Comparison of ENCODE assay signal across 20 mouse cellular contexts in genomic region chr14:34220426-34220825, GRCm38 (mm10). TPM values are rescaled to one million over a fixed set of nuclear protein-coding genes. Genes with fewer than 3 reads are reported as not detected.
DNase-seq lines count a peak whose midpoint lies in the region; ATAC-seq and TF ChIP-seq lines count a peak whose summit lies in the region.
"Had no signal": no experiment of that assay in that cellular context is flagged by ENCODE, and none has a peak within 500 bp of the region (broad histone marks: within the 10 kb centered on the region; RNA-seq: fewer than 3 reads in every experiment).

No protein-coding gene starts in this region.

- WGBS in kidney, postnatal 0 days, result 66% methylated on average over 5 of the region's 5 CpGs
- 73% methylated on average over 5 of the region's 5 CpGs for WGBS in midbrain, embryonic 11.5 days
- WGBS in midbrain, embryonic 10.5 days, result 80% methylated on average over 5 of the region's 5 CpGs
- WGBS in stomach, embryonic 16.5 days, result 73% methylated on average over 5 of the region's 5 CpGs

- no peak overlapping the region for H3K4me2 ChIP-seq in kidney, postnatal 0 days (ENCODE audit: low read length)
- H3K4me2 ChIP-seq in midbrain, embryonic 11.5 days, result no peak overlapping the region
- no peak overlapping the region for H3K4me2 ChIP-seq in stomach, embryonic 16.5 days (ENCODE audit: low read depth, low read length)

- H3K4me1 ChIP-seq in kidney, postnatal 0 days (replicated peaks; ENCODE audit: insufficient read depth, low read length), result peaks cover 6% of the 10 kb centered on the region
- H3K4me1 ChIP-seq in midbrain, embryonic 11.5 days (ENCODE audit: control insufficient read depth, insufficient read depth, low read length), result no peaks in the 10 kb centered on the region
- H3K4me1 ChIP-seq in midbrain, embryonic 10.5 days, result peaks cover 7% of the 10 kb centered on the region
- H3K4me1 ChIP-seq in stomach, embryonic 16.5 days (ENCODE audit: control insufficient read depth, insufficient read depth, low read length), result peaks cover 6% of the 10 kb centered on the region; the same call in 1 of the 2 replicates
- H3K4me1 ChIP-seq: megakaryocyte, embryonic 14.5 days had no signal

- DNase-seq in gastrocnemius, adult 2 months, result no peak
- no peak for DNase-seq in gastrocnemius, postnatal 25 days
- no peak for DNase-seq in kidney, postnatal 0 days (ENCODE audit: low spot score)
- DNase-seq in kidney, postnatal 14 days, result no peak
- peak; percentile 79 for DNase-seq in midbrain, embryonic 11.5 days (ENCODE audit: low spot score, missing footprints)
- no peak for DNase-seq in midbrain, embryonic 10.5 days (ENCODE audit: low spot score)
- DNase-seq: cerebellum, adult 8-10 months; lung, adult 2 months; right cerebral cortex, postnatal 14 days; thymus, postnatal 25 days had no signal

- intact Hi-C loops in gastrocnemius, adult 2 months (cut with DNase I), result no loop called here

- no peak for ATAC-seq in kidney, postnatal 0 days (replicated peaks; ENCODE audit: low FRiP score, low read depth)
- ATAC-seq in midbrain, embryonic 11.5 days (ENCODE audit: low FRiP score), result no peak
- no peak for ATAC-seq in stomach, embryonic 16.5 days (ENCODE audit: insufficient read depth, low FRiP score)

- peak overlapping the region; percentile 58 for H3K4me3 ChIP-seq in gastrocnemius, adult 2 months
- H3K4me3 ChIP-seq in kidney, postnatal 0 days (replicated peaks; ENCODE audit: low read depth, low read length), result 0 out of 2 replicates have a peak overlapping the region, but pooled peaks have one; percentile 26
- H3K4me3 ChIP-seq in midbrain, embryonic 11.5 days (ENCODE audit: low read depth, low read length), result no peak overlapping the region
- H3K4me3 ChIP-seq in midbrain, embryonic 10.5 days, result no peak overlapping the region
- peak overlapping the region; percentile 32; the same call in 1 of the 2 replicates for H3K4me3 ChIP-seq in stomach, embryonic 16.5 days (replicated peaks; ENCODE audit: low read length)
- H3K4me3 ChIP-seq: heart, adult 2 months; left cerebral cortex, adult 2 months; megakaryocyte, embryonic 14.5 days had no signal

- no peaks in the 10 kb centered on the region for H3K9me3 ChIP-seq in kidney, postnatal 0 days (replicated peaks; ENCODE audit: low read length)
- H3K9me3 ChIP-seq in midbrain, embryonic 11.5 days (ENCODE audit: control insufficient read depth, low read length), result no peaks in the 10 kb centered on the region
- H3K9me3 ChIP-seq in midbrain, embryonic 10.5 days (replicated peaks), result no peaks in the 10 kb centered on the region
- H3K9me3 ChIP-seq in stomach, embryonic 16.5 days (replicated peaks; ENCODE audit: control insufficient read depth, low read length), result no peaks in the 10 kb centered on the region
- H3K9me3 ChIP-seq: embryonic facial prominence, embryonic 13.5 days; neural tube, embryonic 13.5 days had no signal

- H3K27me3 ChIP-seq in kidney, postnatal 0 days (ENCODE audit: insufficient read depth, low read length), result peaks cover 11% of the 10 kb centered on the region
- H3K27me3 ChIP-seq in midbrain, embryonic 11.5 days (ENCODE audit: control insufficient read depth, insufficient read depth, low read length), result peaks cover 10% of the 10 kb centered on the region
- H3K27me3 ChIP-seq in midbrain, embryonic 10.5 days (ENCODE audit: low read depth, poor library complexity, severe bottlenecking), result peaks cover 40% of the 10 kb centered on the region
- peaks cover 20% of the 10 kb centered on the region for H3K27me3 ChIP-seq in stomach, embryonic 16.5 days (ENCODE audit: control insufficient read depth, insufficient read depth, low read length)
- H3K27me3 ChIP-seq: CH12.LX had no signal

- no peaks in the 10 kb centered on the region for H3K36me3 ChIP-seq in kidney, postnatal 0 days (ENCODE audit: insufficient read depth, low read length)
- H3K36me3 ChIP-seq in midbrain, embryonic 11.5 days (ENCODE audit: control insufficient read depth, insufficient read depth, low read length), result no peaks in the 10 kb centered on the region
- H3K36me3 ChIP-seq in midbrain, embryonic 10.5 days, result no peaks in the 10 kb centered on the region
- no peaks in the 10 kb centered on the region for H3K36me3 ChIP-seq in stomach, embryonic 16.5 days (ENCODE audit: control insufficient read depth, insufficient read depth, low read length)
- H3K36me3 ChIP-seq: embryonic facial prominence, embryonic 13.5 days; neural tube, embryonic 13.5 days had no signal

- H3K27ac ChIP-seq in gastrocnemius, adult 2 months, result peak overlapping the region; percentile 16; the same call in 1 of the 2 replicates
- H3K27ac ChIP-seq in kidney, postnatal 0 days, result no peak overlapping the region
- no peak overlapping the region for H3K27ac ChIP-seq in midbrain, embryonic 11.5 days (ENCODE audit: low read depth, low read length)
- H3K27ac ChIP-seq in midbrain, embryonic 10.5 days (replicated peaks), result no peak overlapping the region
- no peak overlapping the region for H3K27ac ChIP-seq in stomach, embryonic 16.5 days (ENCODE audit: low read length)
- H3K27ac ChIP-seq: embryonic facial prominence, embryonic 13.5 days; heart, adult 2 months; left cerebral cortex, adult 2 months; neural tube, embryonic 13.5 days had no signal

- TF ChIP-seq CTCF in gastrocnemius, adult 2 months (IDR thresholded peaks at IDR 0.05), result no peak
- no peak for TF ChIP-seq CTCF in kidney, postnatal 0 days (IDR thresholded peaks at IDR 0.05; ENCODE audit: low read depth)

- no peak overlapping the region for H3K9ac ChIP-seq in kidney, postnatal 0 days (ENCODE audit: low read depth, low read length)
- H3K9ac ChIP-seq in midbrain, embryonic 11.5 days (ENCODE audit: low read length), result no peak overlapping the region
- H3K9ac ChIP-seq in stomach, embryonic 16.5 days (ENCODE audit: low read length), result no peak overlapping the region
- H3K9ac ChIP-seq: neural tube, embryonic 13.5 days had no signal

RNA-seq across cellular contexts. Expression of gene Syt15, which starts 1.0 kb away (rescaled TPM):
- under 1 TPM; 0.47 to 0.71 TPM for total RNA-seq in gastrocnemius, adult 2 months (2021)
- total RNA-seq in gastrocnemius, postnatal 25 days (2021), result under 1 TPM; 0.51 to 0.67 TPM
- polyA plus RNA-seq in kidney, postnatal 0 days (2015; fragmentation: Nextera tagmentation; extraction: Ambion mirVana), result 0.76 and 0.80 TPM in 2 replicates
- polyA plus RNA-seq in midbrain, embryonic 11.5 days (2014; fragmentation: Nextera tagmentation; extraction: Ambion mirVana), result 0.10 and 0.11 TPM in 2 replicates
- polyA plus RNA-seq in midbrain, embryonic 10.5 days (2016; fragmentation: Nextera tagmentation; extraction: Ambion mirVana), result 0.11 and 0.37 TPM in 2 replicates
- polyA plus RNA-seq in stomach, embryonic 16.5 days (2015; fragmentation: Nextera tagmentation; extraction: Ambion mirVana), result 1.4 and 1.6 TPM in 2 replicates
- total RNA-seq: CH12.LX; common myeloid progenitor, adult 5-6 weeks; hematopoietic stem cell, adult 5-6 weeks; monocyte, adult 5-6 weeks had no signal

RNA-seq across cellular contexts. Expression of gene Gprin2, which starts 19.0 kb away (rescaled TPM):
- total RNA-seq in gastrocnemius, adult 2 months (2021), result under 1 TPM; 0.03 to 0.23 TPM
- under 1 TPM; 0.08 to 0.29 TPM for total RNA-seq in gastrocnemius, postnatal 25 days (2021)
- 0.62 and 0.79 TPM in 2 replicates for polyA plus RNA-seq in kidney, postnatal 0 days (2015; fragmentation: Nextera tagmentation; extraction: Ambion mirVana)
- polyA plus RNA-seq in midbrain, embryonic 11.5 days (2014; fragmentation: Nextera tagmentation; extraction: Ambion mirVana), result 0.39 and 0.60 TPM in 2 replicates
- 0.35 and 1.9 TPM in 2 replicates for polyA plus RNA-seq in midbrain, embryonic 10.5 days (2016; fragmentation: Nextera tagmentation; extraction: Ambion mirVana)
- 0.29 and 0.31 TPM in 2 replicates for polyA plus RNA-seq in stomach, embryonic 16.5 days (2015; fragmentation: Nextera tagmentation; extraction: Ambion mirVana)
- total RNA-seq: common myeloid progenitor, adult 5-6 weeks; monocyte, adult 5-6 weeks had no signal

Comparison
In these comparisons a context has a peak if more than half of its experiments do, and no peak if none do; other contexts are left out.
1. H3K4me3 ChIP-seq: peak in gastrocnemius, adult 2 months (single experiment), kidney, postnatal 0 days (single experiment) and stomach, embryonic 16.5 days (single experiment); none in midbrain, embryonic 11.5 days (single experiment) and midbrain, embryonic 10.5 days (single experiment).